In the genomic region with DNA sequence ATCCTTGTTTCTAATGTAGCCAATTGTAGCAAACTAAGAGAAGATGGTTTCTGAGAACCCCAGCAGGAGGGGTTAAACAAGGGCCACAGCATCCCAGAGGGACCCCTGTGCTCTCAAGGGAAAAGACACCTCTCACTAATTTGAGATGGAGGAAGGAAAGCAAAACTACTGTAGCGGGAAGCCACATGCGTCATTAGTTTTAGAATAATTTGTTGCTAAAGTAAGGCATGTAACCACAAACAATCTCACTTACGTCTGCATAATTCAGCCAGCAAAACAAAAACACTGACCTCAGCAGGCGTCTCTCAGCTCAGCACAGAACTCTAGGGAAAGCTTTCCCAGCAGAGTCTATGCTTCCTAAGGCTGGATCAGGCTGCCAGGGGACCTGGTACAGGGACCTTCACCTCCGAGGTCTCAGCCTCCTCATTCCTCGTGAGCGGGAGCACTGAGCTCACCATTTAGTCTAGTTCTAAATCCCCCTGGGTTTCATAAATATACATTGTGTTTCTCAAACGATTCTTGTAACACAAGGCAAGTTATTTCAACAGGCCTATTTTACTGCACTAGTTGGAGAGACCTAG, we compare ENCODE assay signal across 14 mouse cellular contexts. TPM values are rescaled to one million over a fixed set of nuclear protein-coding genes. Genes with fewer than 3 reads are reported as not detected.
DNase-seq lines count a peak whose midpoint lies in the region; ATAC-seq lines count a peak whose summit lies in the region.
"Had no signal": no experiment of that assay in that cellular context is flagged by ENCODE, and none has a peak within 500 bp of the region (broad histone marks: within the 10 kb centered on the region; RNA-seq: fewer than 3 reads in every experiment).

No protein-coding gene starts in this region.

- H3K9ac ChIP-seq in embryonic facial prominence, embryonic 12.5 days: no peak overlapping the region
- no peak overlapping the region for H3K9ac ChIP-seq in limb, embryonic 13.5 days
- H3K9ac ChIP-seq: hindbrain, embryonic 13.5 days had no signal

- no peaks in the 10 kb centered on the region for H3K27me3 ChIP-seq in embryonic facial prominence, embryonic 12.5 days
- no peaks in the 10 kb centered on the region for H3K27me3 ChIP-seq in limb, embryonic 13.5 days
- H3K27me3 ChIP-seq: hindbrain, embryonic 13.5 days; megakaryocyte, embryonic 14.5 days; Patski had no signal

- 0 out of 2 replicates have a peak, but pooled peaks cover 11% of the 10 kb centered on the region for H3K4me1 ChIP-seq in embryonic facial prominence, embryonic 12.5 days
- peaks cover 35% of the 10 kb centered on the region for H3K4me1 ChIP-seq in limb, embryonic 13.5 days

- H3K4me2 ChIP-seq in embryonic facial prominence, embryonic 12.5 days (replicated peaks): no peak overlapping the region
- H3K4me2 ChIP-seq in limb, embryonic 13.5 days (replicated peaks): no peak overlapping the region
- H3K4me2 ChIP-seq: hindbrain, embryonic 13.5 days had no signal

- no peak for ATAC-seq in embryonic facial prominence, embryonic 12.5 days (ENCODE audit: insufficient number of reproducible peaks, insufficient read depth, low FRiP score, low TSS enrichment)
- no peak for ATAC-seq in limb, embryonic 13.5 days (ENCODE audit: low FRiP score, low read depth)
- ATAC-seq: intestine, postnatal 0 days; Patski had no signal

- no peaks in the 10 kb centered on the region for H3K36me3 ChIP-seq in embryonic facial prominence, embryonic 12.5 days
- peaks cover under 1% of the 10 kb centered on the region; the same call in 1 of the 2 replicates for H3K36me3 ChIP-seq in limb, embryonic 13.5 days
- H3K36me3 ChIP-seq: hindbrain, embryonic 13.5 days had no signal

- peak; percentile 23 for DNase-seq in T-cell, adult 2 months (ENCODE audit: low spot score)
- DNase-seq in spleen, postnatal 36 days (ENCODE audit: low spot score in 2 of 2): peak; percentile 77 to 80
- DNase-seq in urinary bladder, postnatal 36 days (ENCODE audit: low spot score in 2 of 2): no peak
- DNase-seq in ovary, postnatal 14 days (ENCODE audit: low spot score): no peak
- no peak for DNase-seq in embryo, embryonic 11 days
- DNase-seq: cerebellum, adult 2 months; layer of hippocampus, postnatal 36 days; lung, adult 2 months had no signal

- H3K4me3 ChIP-seq in embryonic facial prominence, embryonic 12.5 days: no peak overlapping the region
- H3K4me3 ChIP-seq in limb, embryonic 13.5 days: no peak overlapping the region
- H3K4me3 ChIP-seq: hindbrain, embryonic 13.5 days; megakaryocyte, embryonic 14.5 days had no signal

- H3K27ac ChIP-seq in embryonic facial prominence, embryonic 12.5 days: peak overlapping the region; percentile 57; the same call in 1 of the 2 replicates
- peak overlapping the region; percentile 1; the same call in 1 of the 2 replicates for H3K27ac ChIP-seq in limb, embryonic 13.5 days
- H3K27ac ChIP-seq: hindbrain, embryonic 13.5 days had no signal

- WGBS in embryonic facial prominence, embryonic 12.5 days: 64% methylated on average over 8 of the region's 8 CpGs
- 51% methylated on average over 8 of the region's 8 CpGs for WGBS in limb, embryonic 13.5 days

- no peaks in the 10 kb centered on the region for H3K9me3 ChIP-seq in embryonic facial prominence, embryonic 12.5 days
- peaks cover 7% of the 10 kb centered on the region for H3K9me3 ChIP-seq in limb, embryonic 13.5 days

RNA-seq across cellular contexts. Expression of a gene that starts 26.1 kb away (rescaled TPM):
- 0.23 and 0.27 TPM in 2 replicates for polyA plus RNA-seq in embryonic facial prominence, embryonic 12.5 days (2016; fragmentation: Nextera tagmentation; extraction: Ambion mirVana)
- 0.23 and 0.27 TPM in 2 replicates for polyA plus RNA-seq in limb, embryonic 13.5 days (2015; fragmentation: Nextera tagmentation; extraction: Ambion mirVana)

Comparison
In these comparisons a context has a peak if more than half of its experiments do, and no peak if none do; other contexts are left out.
1. DNase-seq: peak in T-cell, adult 2 months (single experiment) and spleen, postnatal 36 days (2 of 2); none in urinary bladder, postnatal 36 days (0 of 2), ovary, postnatal 14 days (single experiment) and embryo, embryonic 11 days (single experiment).